Mouse (Mus musculus) central nervous system, embryonic 14 days (tissue): ENCODE results near the gene Rc3h1. TPM values are rescaled to one million over a fixed set of nuclear protein-coding genes. Genes with fewer than 3 reads are reported as not detected.

Experiments used
- polyA plus RNA-seq: library from polyadenylated mRNA; depleted of rRNA; stranded (reverse); fragments of >200 nt; gene quantifications from 2 replicates; pipeline ENCODE4 v1.2.3, GENCODE M21; 2012; rRNA removed

Gene Rc3h1
- polyA plus RNA-seq = 8.6 and 9.7 TPM in 2 replicates

DNA sequence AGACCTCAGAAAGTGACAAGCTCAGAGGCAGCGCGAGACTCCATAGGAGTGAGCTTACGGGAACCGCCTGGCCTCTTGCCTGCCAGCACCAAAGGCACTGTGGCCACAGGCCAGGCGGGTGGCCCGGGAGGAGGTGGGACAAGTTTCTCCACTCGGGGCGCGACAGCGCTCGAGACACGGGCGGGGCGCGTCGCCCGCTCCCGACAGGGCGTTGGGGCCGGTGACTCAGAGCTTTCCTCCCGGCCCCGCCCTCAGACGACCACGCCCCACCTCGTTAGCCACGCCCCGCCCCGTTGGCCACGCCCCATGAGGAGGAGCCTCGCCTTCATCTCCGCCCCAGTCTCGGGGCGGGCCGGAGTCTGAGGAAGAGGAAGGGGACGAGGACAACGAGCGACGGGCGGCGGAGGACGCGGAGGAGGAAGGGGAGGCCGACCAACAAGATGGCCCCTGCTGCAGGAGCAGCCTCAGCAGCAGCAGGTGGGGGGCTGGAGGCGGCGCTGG lies at the start of gene Rc3h1:
Gene Rc3h1 (plus strand): TSS at position 362 of the 501 bp plus-strand sequence.

DNA sequence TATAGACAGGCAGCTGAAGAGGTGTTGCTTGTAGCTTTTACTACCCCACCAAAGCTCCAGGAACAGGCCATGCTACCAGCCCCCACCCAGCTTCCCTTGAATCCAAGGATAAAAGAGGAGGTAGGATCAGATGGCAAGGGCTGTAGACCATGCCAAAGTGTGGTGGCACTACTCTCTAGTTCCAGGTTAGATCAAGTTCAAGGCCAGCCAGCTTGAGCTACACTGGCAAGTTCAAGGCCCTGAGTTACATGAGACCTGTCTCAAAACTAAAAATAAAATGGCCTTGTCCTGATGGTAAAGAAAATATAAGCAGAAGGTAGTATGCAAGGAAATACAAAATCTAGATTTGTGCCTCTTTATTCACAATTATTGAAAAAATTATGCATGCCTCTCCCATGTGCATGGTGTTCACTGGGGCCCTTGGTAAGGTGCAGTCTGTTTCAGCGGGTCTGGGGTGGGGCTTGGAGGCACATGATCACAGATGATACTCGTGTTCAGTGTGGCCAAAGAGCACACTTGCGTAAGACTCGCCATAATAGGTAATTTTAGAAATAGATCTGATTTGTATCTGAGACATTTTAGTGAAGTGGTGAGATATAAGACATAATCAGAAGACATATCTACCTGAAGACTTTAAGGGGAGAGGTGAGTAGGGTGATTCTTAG lies 72.0 kb downstream of the Rc3h1 start, which contains the start of gene Serpinc1:
Gene Serpinc1 (plus strand): TSS at position 515 of the 665 bp plus-strand sequence.

Other genes with a start within 250 kb of the Rc3h1 start
- 27.5 and 28.9 TPM in 2 replicates for gene Rabgap1l, start 113.2 kb upstream of the Rc3h1 start, polyA plus RNA-seq
- 0.36 and 0.56 TPM in 2 replicates for gene Serpinc1, start 72.2 kb downstream of the Rc3h1 start, polyA plus RNA-seq
- 7.6 and 7.8 TPM in 2 replicates for gene Zbtb37, start 128.4 kb downstream of the Rc3h1 start, polyA plus RNA-seq
- 20.3 and 23.8 TPM in 2 replicates for gene Dars2, start 164.2 kb downstream of the Rc3h1 start, polyA plus RNA-seq
- 10.2 and 11.4 TPM in 2 replicates for gene Cenpl, start 164.3 kb downstream of the Rc3h1 start, polyA plus RNA-seq
- 21.5 TPM in 2 replicates for gene Klhl20, start 225.1 kb downstream of the Rc3h1 start, polyA plus RNA-seq
- gene Ankrd45, start 236.3 kb downstream of the Rc3h1 start, polyA plus RNA-seq = 10.2 and 11.3 TPM in 2 replicates